ENCODE assay signal across 27 mouse cellular contexts in genomic region chr8:111325222-111325790, GRCm38 (mm10).
"Had no signal": no experiment of that assay in that cellular context is flagged by ENCODE, and none has a peak within 500 bp of the region (broad histone marks: within the 10 kb centered on the region; RNA-seq: fewer than 3 reads in every experiment).

No protein-coding gene starts in this region.

- H3K27me3 ChIP-seq: heart, embryonic 13.5 days; heart, embryonic 15.5 days; hindbrain, embryonic 13.5 days; hindbrain, embryonic 15.5 days; kidney, embryonic 15.5 days had no signal

- DNase-seq: gastrocnemius, adult 2 months; gastrocnemius, postnatal 10 days; gastrocnemius, postnatal 25 days; heart, adult 11 months; heart, adult 2 months; heart, postnatal 14 days; heart, postnatal 36 days; kidney, adult 11 months; kidney, adult 2 months; kidney, adult 9 months; kidney, postnatal 14 days; kidney, postnatal 36 days; layer of hippocampus, adult 9-11 months; layer of hippocampus, postnatal 36 days; liver had no signal

- H3K27ac ChIP-seq: gastrocnemius, adult 2 months; heart, adult 2 months; heart, embryonic 13.5 days; heart, embryonic 15.5 days; hindbrain, embryonic 13.5 days; hindbrain, embryonic 15.5 days; hindbrain, postnatal 0 days; kidney, embryonic 15.5 days; kidney, postnatal 0 days; limb, embryonic 10.5 days; limb, embryonic 12.5 days had no signal

- H3K9me3 ChIP-seq: heart, embryonic 13.5 days; heart, embryonic 15.5 days; hindbrain, embryonic 13.5 days; hindbrain, embryonic 15.5 days; kidney, embryonic 15.5 days; limb, embryonic 10.5 days; limb, embryonic 12.5 days had no signal

- H3K9ac ChIP-seq: heart, embryonic 13.5 days; heart, embryonic 15.5 days; hindbrain, embryonic 13.5 days; hindbrain, embryonic 15.5 days; kidney, embryonic 15.5 days; limb, embryonic 12.5 days had no signal

- H3K4me2 ChIP-seq: heart, embryonic 11.5 days; heart, embryonic 13.5 days; heart, embryonic 15.5 days; hindbrain, embryonic 13.5 days; hindbrain, embryonic 15.5 days; kidney, embryonic 15.5 days; limb, embryonic 12.5 days; liver, embryonic 11.5 days had no signal

- H3K36me3 ChIP-seq: heart, embryonic 15.5 days; hindbrain, embryonic 13.5 days; hindbrain, embryonic 15.5 days; kidney, embryonic 15.5 days; limb, embryonic 10.5 days; limb, embryonic 12.5 days had no signal

- H3K4me3 ChIP-seq: gastrocnemius, adult 2 months; heart, adult 2 months; heart, embryonic 13.5 days; heart, embryonic 15.5 days; hindbrain, embryonic 13.5 days; hindbrain, embryonic 15.5 days; kidney, embryonic 15.5 days; limb, embryonic 10.5 days; limb, embryonic 12.5 days had no signal

- H3K4me1 ChIP-seq: heart, embryonic 13.5 days; heart, embryonic 15.5 days; hindbrain, embryonic 13.5 days; hindbrain, embryonic 15.5 days; kidney, embryonic 15.5 days; limb, embryonic 10.5 days; limb, embryonic 12.5 days had no signal

- ATAC-seq: hindbrain, postnatal 0 days; intestine, embryonic 16.5 days had no signal
